Mouse (Mus musculus) frontal cortex, postnatal 25 days (tissue): Measurements from ENCODE around the gene Uqcc1.
"Not testable (repeated sequence)": the region's sequence is repeated elsewhere in the genome, so short reads cannot be mapped to it uniquely, and the experiment has no call there.

ENCODE experiments used
- DNase-seq, 2 experiments: peaks; one replicate each; pipeline ENCODE4 v3.0.0; 2022; ENCODE audit warnings: low spot score in 2 of 2

Gene Uqcc1

DNA sequence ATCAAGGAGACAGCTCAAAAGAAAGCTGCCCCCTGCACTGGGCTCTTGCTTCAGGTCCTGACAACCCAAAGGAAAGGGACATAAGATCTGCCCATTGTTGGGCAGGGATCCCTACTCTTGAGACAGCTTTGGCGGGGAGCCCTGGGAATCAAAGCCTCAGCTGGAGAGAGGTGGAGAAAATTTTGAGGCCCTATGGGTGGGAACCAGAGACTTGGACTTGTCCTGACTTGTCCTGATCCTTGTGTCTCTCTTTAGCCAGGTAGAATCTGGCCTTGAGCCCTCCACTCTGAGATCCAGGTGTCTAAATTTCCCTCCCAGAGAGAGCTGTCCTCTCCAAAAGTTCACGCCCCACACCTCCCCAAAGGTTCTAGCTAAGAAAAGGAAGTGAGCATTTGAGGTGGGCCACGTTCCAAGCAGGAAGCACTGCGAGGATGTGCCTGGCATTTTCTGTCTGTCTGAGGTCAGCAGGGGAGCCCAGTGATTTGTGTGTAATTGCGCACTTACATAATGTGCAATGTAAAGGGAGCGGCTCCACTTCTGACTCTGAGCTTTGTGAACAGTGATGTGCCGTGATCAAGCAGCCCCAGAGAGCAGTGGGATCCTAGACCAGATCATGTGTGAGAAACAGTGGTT, 9.9 kb upstream of the Uqcc1 start:
- no peak for DNase-seq

DNA sequence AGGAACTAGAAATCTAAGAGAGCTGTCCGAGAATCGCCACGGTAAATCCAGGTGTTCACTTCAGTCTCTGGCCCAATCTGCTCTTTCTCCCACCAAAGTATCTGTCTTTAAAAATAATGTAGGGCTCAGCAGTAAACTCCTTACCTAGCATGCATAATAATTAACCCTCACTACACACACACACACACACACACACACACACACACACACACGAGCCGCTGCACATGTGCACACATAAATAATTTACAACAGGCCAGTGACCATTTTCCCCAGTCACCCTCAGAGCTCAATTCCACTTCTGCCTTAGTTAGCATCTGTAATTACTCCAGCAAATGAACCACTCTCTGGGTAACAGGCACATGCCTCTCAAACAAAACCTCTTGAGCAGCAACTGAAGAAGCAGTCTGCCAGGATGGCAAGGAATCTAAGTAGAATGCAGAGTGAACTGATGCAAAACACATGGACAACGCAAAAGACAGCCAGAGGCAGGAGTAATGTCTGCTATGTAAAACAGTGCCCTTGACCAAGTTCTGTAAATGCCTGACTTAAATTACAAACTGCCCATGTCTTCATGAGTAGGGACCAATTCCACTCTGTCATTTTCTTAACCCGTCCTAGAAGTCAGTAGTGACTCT, 1.3 kb downstream of the Uqcc1 start:
- no peak for DNase-seq

DNA sequence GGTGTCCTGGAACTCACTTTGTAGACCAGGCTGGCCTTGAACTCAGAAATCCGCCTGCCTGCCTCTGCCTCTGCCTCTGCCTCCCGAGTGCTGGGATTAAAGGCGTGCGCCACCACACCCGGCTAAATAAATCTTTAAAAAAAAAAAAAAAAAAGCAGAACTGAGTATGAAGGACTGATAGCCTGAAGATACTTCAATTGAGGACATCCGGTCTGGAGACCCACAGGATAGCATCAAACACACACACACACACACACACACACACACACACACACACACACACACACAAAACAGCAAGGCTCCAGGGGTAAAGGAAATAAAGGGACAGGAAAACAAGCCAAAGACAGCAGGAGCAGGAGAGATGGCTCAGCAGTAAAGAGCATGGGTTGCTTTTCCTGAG, 4.9 kb downstream of the Uqcc1 start:
- not testable (repeated sequence) for DNase-seq

DNA sequence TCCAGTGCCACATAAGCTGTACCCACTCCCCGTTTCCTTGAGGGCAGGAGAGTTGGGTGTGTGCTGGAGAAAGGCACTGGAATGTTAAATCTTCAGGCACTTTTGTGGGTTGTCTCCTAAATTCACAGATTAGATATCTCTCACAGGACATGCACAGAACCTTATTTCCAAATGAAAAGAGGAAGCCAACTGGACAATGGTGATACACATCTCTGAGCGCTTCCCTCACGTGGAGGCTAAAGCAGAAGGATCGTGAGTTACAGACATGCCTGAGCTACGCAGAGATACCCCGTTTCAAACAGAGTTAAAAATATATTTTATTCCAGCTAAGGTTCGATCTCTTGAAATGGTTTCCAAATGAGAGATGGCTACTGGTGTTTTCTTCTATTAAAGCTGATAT, 7.0 kb downstream of the Uqcc1 start:
- DNase-seq: no peak

DNA sequence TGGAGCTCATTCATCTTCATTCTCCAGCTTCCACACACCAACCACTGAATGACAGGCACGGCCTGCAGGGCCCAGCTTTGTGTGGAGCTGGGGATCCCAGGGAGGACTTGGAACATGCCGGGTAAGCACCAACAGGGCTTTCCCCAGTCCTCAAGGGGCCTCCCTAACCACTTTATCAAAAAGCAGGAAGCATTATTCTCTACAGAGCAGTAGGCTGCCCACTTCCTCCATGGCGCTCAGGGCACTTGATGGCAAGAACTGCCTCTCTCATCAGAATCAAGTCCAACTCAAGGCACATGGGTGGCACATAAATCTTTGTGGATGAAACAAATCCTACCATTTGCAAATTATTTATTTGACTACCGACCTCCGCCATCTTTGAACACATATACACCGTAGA, 15.4 kb downstream of the Uqcc1 start:
- DNase-seq: no peak

DNA sequence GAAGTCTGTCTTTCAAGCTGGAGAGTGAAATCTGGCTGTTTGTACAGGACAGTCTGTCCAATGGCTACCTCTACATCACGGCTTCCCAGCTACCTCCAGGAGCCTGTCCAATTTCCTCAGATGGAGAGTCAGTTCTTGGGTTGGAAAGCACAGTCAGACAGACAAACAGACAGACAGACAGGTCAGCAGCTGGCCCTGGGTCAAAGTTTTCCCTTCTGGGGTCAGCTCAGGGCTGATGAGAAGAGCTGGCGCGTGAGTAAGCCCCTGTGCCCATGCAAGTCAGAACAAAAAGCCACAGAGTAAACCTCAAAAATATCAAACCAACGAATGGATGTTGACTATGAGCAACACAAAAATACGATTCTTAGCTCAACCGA, 26.5 kb downstream of the Uqcc1 start:
- no peak for DNase-seq

DNA sequence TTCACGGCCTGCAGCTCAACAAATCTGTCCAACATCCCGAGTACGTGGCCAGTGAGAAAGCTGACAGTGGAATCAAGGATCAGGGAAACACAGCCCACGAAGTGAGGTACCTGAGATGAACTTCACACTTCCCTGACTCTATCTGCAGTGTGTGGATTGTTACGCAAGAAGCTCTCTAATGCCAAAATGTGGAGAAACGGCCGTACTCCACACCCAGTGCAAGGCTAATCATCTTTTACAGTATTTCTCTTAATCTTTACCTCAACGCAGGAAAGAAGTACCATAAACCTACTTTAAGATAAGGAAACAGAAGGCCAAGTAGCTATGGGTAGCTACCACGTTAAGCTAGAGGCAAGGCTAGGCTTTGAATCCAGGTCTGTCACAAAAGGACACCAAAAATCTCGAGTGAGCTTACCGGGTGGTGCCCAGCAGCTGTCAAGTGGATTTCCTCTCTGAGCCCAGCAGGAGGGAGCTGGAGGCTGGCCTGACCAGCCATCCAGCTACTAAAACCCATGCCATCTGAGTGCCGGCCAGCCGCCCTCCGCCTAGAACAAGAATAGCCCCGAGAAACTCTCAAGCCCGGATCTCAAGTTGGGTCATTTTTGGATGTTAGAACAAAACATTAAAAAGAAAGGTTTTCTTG, 27.0 kb downstream of the Uqcc1 start:
- no peak for DNase-seq

DNA sequence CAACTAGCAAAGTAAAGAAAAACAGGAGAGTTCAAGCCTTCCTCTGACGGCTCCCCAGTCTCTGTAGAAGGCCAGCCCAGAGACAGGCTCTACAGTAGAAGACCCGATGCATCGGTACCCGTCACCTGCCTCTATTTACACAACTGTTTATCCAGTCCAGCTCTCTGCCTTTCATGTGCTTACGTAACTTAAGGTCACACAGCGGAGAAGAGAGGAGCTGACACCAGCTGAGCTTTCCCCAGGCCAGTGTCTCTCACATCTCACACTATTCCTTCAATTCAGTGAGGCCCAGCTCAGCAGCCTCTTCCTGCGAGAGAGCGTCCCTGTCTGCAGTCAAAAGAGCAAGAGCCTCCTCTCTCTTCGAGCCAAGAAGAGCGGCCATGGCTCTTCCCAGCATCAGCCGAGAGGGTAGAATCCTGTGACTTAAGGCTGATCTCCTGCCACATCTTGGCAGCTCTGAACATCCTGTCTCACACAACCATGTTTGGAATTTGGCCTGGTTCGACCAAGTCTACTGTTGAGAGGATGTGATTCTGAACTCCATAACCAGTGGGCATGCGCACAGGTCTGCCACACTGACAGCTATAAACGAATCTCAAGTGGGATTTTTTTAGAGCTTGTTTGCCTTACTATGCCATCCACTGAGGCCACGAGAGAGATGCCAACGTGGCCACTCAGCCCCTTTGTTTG, 34.9 kb downstream of the Uqcc1 start:
- DNase-seq: no peak

DNA sequence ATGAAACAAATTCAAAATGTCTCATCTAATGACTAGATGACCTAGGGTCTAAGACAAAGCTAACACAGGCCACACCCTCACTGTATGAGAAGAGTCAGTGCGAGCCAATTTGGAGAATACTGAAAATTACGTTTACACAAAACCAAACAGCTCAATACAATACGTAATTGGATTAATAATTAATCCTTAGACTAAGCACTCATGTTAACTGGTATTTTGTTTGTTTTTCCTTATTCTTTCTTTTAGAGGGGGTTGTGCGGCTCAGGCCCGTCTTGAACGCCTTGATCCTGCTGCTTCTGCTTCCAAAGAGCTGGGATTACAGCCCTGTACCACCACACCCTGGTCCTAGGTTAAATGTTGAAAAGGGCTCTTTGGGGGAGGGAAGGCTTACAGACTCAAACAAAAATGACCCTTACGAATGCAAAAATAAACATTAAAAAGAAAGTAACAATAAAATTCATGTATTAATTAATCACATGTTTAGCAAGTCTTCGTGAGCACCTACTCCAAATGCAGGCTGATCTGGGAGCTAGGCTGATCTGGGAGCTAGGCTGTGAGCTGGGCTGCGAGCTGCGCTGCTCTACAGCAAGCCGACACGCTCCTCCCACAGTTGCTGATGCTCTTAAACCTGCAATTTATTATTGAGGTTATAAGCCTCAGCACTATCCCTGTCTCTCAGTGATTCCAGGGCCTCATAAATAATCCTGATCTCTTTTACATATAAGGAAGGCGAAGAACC, 35.6 kb downstream of the Uqcc1 start:
- DNase-seq: no peak

DNA sequence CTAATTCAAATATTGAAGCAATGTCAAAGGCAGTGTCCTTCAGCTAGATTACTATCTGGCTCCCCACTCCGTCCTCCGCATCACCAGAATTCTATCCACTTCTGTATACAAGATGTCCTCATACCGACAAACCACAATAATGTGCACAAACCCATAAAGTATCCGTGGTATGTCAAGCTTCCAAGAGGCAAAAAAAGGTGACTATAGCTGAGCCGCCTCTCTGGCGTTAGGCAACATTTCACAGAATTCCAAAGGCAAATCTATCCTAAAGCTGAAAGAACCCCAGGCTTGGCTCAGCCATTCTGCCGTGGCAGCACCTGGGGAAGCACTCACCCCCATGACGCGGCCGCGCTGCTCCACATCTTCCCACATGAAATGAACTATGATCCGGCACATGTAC, 43.3 kb downstream of the Uqcc1 start:
- no peak for DNase-seq

DNA sequence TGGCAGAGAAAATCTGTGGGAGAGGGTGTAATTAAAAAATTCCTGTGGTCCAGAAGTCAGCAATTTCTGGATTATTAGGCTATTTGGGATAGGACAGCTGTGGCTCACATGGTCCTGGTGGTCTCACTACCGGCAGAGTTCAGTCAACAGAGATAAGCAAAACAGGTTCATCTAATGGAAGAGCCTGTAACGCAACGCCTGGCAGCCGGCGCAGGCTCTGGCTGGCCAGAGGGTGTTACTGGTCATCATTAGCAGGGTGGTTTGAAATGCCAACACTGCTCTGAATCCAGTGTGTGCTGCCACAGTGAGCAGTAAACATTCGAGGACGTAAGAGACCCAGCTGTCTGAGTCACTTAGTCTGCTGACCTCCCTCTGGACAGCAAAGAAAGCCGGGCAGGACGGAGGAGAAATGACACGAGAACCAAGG, 44.8 kb downstream of the Uqcc1 start:
- no peak for DNase-seq

DNA sequence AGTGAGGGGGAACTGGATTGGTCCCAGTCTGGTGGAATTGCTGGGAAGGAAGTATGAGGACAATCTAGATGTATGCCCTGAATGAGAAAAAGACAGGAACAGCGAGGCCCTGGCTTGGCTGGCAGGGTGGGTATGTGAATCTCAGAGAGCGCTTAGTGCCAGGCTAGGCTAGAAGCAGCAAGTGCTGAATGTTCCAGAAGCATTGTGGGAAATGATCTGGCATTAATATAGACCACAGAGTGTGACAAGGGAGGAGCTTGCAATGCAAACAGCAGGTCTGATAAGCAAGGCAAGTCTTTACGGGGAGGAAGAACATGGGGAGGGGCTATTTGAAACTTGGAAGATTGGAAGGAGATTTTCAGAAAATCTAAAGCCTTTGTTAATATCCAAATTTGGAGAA, 48.0 kb downstream of the Uqcc1 start:
- DNase-seq: no peak

DNA sequence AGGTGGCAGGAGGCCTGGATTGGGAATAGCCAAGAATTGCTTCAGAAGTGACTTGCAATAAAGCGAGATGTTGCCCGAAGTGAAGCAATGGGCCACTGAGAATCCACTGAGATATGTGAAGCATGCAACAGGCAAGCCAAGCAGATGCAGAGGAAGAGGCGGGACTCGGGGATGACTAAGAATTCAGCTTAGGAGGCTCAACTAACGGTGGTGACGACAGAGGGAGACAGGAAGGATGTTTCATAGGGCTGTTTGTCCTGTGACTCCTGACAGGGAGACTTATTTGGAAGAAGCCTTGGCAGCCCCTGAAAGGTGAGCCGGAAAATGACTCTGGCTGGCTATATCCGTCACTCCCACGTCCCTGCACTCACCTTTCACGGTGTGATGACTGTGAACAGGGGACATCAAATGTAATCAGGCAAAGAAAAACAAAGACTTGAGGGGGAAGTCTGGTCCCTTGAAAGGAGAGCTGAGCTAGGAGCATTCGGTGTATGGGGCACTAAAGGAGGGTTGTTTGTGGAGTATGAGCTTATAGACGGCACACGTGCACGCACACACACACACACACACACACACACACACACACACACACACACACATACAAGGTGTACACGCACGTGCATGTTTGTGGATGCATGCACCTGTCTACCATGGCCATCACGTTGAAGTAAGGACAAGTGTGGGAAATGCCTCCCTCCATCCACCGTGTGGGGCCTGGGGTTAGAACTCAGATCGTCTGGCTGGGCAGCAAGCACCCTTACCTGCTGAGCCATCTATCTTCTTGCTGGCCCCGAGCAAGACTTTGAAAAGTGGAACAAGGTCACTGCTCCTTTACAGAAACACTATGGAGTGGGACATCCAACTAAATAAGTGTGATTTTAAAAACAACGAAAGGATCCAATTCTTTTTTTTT, 50.9 kb downstream of the Uqcc1 start:
- no peak for DNase-seq

DNA sequence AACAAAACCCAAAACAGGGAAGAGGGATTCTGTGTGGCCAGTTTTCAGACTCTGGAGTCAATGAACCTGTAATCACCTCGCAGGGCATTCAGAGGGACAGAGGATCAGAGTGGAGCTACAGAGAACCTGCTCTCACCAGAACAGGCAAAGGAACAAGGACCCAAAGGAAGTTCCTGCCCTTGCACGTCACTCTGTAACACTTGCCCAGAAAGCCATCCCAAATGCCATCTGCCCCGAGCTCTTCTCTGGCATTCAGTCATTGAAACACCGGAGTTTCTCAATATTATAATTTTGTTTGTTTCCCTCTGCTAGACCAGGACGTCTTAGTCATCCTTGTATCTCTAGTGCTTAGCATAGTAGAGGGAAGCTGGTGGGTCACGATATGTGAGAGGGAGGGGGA, 56.5 kb downstream of the Uqcc1 start:
- DNase-seq: no peak

DNA sequence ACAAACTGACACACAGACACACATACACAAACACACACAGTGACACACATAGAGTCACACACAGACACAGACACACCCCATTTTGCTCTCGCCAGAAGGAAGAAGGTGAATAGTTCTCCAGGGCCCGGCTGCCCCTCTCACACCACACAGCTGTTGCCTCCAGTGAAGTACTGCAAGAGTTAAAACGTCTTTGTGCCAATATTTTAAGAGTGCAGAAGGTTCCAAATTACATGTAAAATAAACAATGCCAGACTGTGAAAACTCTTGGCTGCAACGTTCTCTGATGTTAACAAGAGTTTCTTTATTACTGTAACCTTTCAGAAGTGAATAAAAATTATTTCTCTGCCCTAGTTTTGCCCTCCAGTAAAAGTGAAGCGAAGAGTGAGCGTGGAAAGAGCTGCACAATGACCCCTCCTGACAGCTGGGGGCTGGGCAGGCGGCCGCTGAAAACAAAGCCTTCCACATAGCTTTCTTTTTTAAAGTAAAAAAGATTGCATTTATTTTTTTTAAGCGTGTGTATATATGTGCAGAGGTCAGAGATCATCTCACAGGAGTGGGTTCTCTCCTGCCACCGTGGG, 57.1 kb downstream of the Uqcc1 start:
- no peak for DNase-seq

DNA sequence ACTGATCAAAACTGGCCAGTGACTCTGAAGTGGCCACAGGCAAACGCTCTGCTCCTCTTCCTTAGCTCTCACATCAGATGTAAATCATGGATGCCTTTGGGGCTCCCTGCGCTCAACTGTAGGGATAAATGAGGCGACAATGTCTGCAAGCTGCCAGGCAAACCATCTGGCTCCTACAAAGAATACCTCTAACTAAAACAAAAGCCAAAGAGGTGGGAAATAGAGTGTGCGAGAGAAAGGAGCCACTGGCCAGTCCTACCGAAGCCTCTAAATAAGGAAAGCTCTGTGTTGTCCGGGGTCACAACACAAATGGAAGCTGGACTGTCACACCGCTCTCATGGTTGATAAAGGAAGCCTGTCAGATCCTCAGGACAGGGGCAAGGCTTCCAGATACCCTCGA, 57.6 kb downstream of the Uqcc1 start:
- no peak for DNase-seq

DNA sequence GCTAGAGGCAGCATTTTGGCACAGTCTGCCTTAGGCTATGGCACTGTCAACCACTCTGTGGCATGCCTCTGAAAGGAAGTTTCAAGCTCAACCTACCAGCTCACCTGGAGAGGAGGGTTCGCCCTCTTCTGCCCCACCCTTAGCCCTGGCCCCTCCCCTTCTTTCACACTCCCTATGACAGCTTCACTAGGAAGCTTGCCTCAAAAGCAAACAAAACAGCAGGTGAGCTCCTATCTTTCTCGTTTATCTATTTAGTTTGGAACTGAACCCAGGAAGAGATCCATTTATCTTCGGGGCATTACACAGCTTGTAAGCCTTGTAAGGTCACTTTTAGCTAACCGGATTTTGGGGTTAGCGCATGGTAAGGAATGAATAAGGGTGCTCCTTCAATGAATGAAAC, 60.3 kb downstream of the Uqcc1 start:
- DNase-seq: no peak

DNA sequence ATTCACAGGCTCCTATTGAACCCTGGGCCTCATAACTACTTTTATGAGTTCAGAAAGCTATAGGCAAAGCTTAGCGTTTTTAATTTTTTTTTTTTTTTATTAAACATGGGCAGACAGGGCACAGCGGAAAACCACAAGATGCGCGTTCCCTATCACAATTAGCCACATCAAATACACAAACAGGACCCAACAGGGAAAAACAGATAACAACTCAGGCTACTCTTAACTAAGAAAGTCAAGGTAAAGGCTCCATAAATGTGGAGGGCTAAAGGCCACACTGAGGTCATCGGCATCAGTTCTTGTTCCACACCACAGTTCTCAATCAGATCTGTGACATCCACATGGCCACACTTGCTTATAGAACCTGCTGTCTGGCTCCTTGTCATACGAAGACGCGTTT, 61.8 kb downstream of the Uqcc1 start:
- no peak for DNase-seq

DNA sequence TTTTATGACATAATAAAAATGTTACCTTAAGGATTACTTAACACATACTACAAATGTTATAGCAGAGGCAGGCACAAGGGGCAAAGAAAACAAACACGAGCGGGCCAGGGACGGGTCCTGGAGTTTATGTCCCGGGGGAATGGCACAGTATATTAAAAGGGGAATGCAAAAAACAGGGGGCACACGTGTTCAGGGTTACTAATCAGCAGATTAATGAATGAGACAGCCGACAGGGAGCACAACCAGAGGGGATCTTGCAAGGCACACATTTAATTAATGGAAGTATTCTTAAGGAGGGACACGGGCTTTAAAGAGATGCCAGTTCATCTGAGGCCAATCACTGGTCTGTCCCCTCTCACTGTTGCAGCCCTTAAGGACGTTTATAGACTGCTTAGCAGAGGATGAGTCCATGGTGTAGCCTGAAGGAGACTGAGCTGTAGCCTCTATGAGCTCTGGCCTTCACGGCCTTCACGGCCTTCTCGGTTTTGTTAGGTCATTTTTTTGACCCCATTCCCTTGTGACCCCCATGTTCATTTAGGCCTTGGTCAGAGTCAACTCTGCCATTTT, 66.7 kb downstream of the Uqcc1 start:
- DNase-seq: no peak

DNA sequence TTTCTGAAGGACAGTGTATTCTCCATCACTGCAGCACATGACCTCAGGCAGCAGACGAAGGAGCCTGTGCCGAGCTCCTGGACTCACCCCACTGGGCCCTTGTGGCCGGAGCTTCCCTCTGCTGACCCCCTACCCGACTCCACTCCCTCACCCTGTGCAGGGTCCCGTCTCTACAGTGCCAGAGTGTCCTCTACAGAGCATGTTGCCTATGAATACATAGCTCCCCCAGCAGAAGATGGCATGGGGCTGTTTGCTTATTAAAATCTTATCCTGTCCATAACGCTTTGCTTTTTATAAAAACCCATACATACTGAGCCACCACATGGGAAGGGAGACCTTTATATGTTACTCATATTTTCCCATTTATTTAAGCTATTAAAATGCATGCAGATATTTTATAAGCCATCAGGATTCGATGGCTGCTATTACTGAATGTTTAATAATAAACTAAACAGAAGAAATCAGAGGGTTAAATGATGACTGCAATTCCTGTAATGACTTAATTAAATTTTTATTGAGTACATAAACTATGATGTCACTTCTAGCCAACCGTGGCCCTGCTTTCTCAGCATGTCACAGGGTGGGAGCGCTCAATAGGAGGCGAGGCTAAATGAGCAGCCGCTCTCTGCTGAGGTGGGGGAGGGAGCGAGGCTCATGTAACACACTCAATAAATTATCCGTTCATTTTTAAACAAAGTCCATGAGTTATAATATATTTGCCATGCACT, 67.4 kb downstream of the Uqcc1 start:
- DNase-seq: no peak
